Mouse (Mus musculus): Measurements from ENCODE around the gene Clpb. TPM values are rescaled to one million over a fixed set of nuclear protein-coding genes. Genes with fewer than 3 reads are reported as not detected.
A peak's percentile ranks its signal among the peaks of the same experiment; 100 is the strongest.

Clpb gene
- total RNA-seq, 2 experiments from 2014 or later: 71.6 to 81.0 TPM

DNA sequence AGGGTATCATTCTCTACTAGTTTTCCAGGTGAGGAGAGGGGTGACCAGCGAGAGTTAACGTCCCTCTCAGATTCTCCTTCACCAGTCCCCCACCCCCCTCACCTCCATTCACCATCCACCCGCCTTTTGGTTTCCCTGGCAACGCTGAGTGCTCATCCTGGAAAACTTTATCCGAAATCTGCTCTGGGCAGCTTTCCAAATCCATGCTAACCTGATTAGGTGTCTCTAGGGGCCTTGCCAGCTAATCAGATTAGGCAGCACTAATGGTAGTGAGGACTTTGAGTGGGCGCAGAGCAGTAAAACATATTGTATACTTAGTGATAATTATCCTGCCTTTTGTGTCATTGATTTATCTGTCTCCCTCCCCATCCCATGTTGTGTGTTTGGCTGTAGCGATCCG, 109.3 kb downstream of the Clpb start:
- intact Hi-C loops (cut with DNase I): no loop called here

DNA sequence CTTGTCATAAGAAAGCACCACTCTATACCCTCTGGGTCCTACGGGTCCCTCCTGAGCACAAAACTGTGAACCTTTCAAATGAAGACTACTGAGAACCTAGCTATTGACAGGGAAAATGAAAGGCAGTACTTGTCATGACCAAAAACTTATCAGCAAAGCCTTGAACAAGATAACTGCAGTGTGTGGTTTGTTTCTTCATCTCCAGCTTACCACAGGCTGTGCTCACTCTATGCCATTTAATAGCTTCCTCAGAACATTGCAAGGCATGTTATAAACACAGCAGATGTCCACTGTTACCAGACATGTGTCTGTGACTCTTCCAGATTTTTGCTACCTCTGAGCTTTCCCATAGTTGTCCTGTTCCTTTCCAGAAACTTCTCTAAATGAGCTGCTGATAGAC, 113.6 kb downstream of the Clpb start:
- intact Hi-C loops (cut with DNase I): no loop called here
- no peak for DNase-seq

More for the DNA sequence above, 109.3 kb downstream of the Clpb start:
- no peak for DNase-seq

DNA sequence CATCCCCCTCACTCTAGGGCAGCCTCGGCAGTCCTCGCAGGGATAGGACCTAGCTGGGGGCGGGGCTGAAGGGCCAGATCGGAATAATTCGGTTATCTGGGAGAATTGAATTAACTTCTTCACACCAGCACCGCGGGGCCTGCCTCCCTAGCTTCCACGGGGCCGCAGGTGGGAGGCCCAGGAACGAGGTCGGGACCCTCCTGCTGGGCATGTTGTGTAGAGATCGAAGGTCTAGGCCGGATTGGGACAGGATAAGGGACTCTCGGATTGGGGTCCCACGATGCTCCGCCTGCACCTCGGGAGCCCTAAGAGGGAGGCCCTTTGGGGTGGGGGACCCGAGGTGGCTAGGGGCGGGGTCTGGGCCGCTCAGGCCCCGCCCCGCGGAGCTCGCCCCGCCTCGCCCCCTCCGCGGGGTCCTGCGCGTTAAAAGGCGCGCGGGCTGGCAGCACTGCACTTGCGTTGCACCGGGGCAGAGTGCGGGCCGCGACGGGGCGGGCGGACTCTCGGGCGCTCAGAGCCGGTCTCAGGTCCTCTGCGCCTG, 154.5 kb downstream of the Clpb start, which contains the start of gene Phox2a:
Gene Phox2a (plus strand): TSS at position 453 of the 541 bp plus-strand sequence.
- intact Hi-C loops (cut with DNase I): no loop called here
- no peak for DNase-seq

DNA sequence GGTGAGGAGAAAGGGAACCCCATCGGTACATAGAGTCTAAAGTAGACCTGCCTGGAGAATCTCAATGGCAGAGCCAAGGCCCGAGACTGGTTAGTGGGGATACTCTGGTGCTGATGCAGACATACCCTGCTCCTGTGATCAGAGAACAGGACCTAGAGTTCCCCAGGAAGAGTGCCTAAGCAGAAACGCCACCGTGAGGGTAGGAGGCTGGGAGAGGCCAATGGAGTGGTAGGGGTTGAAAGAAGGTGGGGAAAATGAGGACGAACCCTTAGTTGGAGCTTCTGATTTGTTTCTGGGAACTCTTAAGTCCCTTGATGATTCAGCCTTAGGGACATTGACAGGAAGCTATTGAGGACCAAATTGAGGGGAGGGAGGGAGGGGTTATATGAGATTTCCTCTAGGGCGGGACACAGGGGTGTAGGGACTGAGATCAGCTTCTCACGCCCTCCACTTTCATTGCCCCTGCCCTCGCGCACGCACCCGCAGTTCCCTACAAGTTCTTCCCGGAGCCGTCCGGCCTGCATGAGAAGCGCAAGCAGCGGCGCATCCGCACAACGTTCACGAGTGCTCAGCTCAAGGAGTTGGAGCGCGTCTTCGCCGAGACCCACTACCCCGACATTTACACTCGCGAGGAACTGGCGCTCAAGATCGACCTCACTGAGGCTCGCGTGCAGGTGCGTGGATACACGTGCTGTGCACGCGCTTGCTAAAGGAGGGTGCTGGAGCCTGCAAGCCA, 157.0 kb downstream of the Clpb start:
- DNase-seq: no peak
- intact Hi-C loops (cut with DNase I): loop anchor here (5.0 kb wide), 1 partner anchor 138 kb away; no protein-coding TSS in a partner anchor

DNA sequence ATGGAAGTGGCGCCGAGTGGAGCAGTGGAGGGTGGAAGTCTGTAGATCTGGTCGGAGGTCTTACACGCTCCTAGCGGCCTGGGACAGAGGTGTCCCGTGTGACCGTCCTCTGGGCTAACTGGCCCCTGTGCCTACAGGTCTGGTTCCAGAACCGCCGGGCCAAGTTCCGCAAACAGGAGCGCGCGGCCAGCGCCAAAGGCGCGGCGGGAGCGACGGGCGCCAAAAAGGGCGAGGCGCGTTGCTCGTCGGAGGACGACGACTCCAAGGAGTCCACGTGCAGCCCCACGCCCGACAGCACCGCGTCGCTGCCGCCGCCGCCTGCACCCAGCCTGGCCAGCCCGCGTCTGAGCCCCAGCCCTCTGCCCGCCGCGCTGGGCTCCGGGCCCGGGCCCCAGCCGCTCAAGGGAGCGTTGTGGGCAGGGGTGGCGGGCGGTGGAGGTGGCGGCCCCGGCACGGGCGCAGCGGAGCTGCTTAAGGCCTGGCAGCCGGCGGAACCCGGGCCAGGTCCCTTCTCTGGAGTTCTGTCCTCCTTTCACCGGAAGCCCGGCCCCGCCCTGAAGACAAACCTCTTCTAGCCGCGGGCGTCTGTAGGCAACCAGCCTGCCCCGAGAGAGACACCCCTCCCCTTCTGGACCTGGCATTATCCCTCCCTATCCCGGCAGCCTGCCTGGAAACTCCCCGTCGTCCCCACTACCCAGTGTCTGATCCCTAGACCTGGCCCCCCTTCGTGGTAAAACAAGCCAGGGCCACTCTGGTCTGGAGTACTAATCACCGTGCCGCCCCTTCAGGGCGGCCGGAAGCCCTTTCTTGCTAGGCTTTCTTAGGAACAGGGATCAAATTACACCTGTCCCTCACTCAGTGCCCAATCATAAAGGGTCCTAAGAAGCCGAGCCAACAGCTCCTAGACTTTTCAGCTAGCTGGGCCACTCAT, 158.4 kb downstream of the Clpb start:
- peak; percentile 58 to 74 for DNase-seq
- intact Hi-C loops (cut with DNase I): loop anchor here (5.0 kb wide), 1 partner anchor 140 kb away; no protein-coding TSS in a partner anchor

DNA sequence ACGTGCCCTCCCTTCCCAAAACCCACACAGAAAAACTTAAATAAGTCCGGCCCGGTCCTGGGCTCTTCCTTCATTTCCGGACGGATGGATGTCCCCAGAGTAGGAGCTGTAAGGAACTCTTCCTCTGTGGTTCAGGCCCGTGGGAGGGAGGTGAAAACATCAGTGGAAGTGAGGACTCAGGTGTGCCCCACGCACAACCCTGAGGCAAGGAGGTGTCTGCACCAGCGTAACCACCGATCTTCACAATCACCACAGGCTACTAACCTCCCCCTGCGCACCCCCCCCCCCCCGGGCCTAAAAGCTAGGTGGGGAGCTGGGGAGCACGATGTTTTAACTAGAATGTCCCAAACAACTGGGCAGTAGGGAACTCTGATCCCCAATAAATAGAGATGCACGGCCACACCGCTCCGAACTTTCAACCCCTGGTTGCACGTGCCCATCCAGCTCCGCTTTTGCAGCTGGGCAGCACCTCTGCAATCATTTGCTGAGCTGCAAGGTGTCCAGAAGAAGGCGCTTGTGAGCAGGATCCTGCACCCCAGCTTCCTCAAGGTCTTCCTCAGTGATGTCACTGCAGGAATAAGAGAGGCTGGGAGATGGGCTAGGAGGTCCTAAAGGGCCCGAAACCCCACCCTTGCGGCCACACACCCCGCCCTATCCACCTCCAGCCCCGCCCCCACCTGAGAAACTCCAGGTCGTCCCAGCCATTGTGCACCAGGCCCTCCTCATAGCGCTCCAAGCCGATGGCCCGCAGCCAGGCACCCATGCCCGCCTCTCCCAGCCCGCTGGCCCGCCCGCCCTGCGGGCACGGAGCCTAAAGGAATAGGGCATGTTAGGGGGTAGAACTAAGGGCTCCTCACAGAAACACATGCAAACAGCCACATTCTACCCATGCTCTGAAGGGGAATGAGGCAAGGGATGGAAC, 159.7 kb downstream of the Clpb start:
- no peak for DNase-seq

DNA sequence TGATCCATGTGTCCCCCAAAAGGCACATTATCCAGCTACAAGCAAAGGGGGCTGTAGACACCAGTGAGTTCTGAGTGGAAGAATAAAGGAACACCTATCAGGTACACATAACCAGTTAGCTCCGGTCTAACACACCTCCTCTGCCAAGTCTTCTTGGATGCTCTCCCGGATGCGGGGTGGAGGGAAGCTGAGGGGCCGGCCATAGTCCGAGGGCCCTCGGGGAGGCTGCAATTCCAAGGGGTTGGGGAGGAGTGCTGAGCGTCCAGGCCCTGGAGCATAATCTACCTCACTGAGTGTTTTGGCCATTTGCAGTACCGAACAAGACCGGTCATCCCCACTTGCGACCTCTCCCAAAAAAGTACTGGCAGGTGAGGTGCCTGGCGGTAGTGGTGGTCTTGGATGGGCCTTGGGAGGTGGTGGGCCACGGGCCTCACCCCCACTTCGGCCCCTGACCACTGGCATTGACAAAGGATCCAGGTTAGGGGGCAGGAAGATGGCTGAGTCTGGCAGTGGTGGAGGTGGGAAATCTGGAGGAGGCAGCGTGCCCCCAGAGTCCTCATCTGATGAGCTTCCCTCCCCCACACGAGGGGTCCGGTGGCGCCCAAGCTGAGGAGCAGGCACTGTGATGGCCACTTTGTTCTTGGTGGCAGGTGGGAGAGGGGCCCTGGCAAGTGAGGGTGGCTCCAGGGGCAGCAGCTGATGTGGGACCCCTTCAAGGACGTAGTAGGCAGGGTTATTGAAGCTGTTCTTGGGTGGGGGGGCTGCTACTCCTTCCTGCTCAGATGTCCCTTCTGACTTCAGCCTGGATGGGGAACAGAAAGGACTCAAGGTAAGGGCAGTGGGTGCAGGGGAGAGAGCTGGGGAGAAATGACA, 160.6 kb downstream of the Clpb start:
- intact Hi-C loops (cut with DNase I): loop anchor here (1.0 to 5.0 kb wide), 2 partner anchors 11 to 142 kb away; no protein-coding TSS in a partner anchor
- DNase-seq: no peak

More for the DNA sequence above, 159.7 kb downstream of the Clpb start:
- intact Hi-C loops (cut with DNase I): loop anchor here (1.0 to 5.0 kb wide), 2 partner anchors 12 to 141 kb away; no protein-coding TSS in a partner anchor

DNA sequence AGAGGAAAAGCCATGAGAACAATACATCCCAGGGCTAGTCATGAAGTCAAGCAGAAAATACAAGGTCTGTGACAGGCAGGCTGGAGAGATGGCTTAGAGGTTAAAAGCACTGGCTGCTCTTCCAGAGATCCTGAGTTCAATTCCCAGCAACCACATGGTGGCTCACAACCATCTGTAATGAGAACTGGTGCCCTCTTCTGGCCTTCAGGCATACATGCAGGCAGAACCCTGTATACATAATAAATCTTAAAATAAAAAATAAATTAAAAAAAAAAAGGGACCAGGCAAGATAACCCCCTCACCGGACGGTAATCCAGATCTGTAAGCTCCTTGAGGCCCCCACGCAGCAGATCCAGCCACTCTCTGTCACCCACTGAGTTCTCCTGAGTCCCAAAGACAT, 166.9 kb downstream of the Clpb start:
- intact Hi-C loops (cut with DNase I): no loop called here

GRCm38 (mm10) chr7:101831437-101831836, 168.0 kb downstream of the Clpb start:
- no peak for DNase-seq
- intact Hi-C loops (cut with DNase I): no loop called here

More for the DNA sequence above, 166.9 kb downstream of the Clpb start:
- no peak for DNase-seq

DNA sequence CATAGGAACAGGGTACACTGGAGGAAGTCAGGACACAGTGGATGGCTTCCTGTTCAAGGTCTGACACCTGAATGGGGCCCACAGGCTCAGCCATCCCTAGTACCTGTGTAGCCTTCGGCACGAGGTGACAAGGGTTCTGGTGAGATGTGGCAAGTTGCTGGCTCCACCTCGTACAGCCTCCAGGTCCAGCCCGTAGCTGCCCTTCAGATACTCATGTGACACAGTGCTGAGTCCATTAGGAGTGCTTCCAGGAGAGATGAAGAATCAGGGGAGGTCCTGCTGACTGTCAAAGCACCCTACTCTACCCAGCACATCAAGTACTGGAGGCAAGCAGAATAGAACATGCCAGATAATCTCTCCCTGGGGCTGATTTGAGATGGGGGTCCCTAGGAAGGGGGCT, 168.9 kb downstream of the Clpb start:
- DNase-seq: no peak
- intact Hi-C loops (cut with DNase I): no loop called here

GRCm38 (mm10) chr7:101833352-101833751, 169.9 kb downstream of the Clpb start:
- intact Hi-C loops (cut with DNase I): no loop called here
- DNase-seq: no peak

GRCm38 (mm10) chr7:101833916-101834584, 170.6 kb downstream of the Clpb start:
- intact Hi-C loops (cut with DNase I): no loop called here
- DNase-seq: no peak

DNA sequence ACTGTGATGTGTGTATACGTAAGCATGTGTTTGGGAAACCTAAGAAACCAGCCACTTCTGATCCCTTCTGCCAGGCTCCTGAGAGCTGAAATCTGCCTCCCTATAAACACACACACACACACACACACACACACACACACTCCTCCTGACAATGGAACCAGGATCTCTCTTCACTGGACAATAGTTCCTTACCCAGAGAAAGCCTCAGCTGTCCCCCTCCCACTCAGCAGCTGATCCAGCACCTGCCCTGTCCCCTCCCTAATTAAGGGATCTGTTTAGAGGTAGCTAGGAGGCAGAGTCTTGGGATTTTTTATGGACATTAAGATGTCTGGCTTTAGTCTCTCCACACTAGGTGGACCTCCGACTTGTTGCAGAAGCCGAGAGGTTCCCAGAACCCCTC, 171.5 kb downstream of the Clpb start:
- no peak for DNase-seq
- intact Hi-C loops (cut with DNase I): loop anchor here (1.0 to 5.0 kb wide), 2 partner anchors 12 to 158 kb away; no protein-coding TSS in a partner anchor

GRCm38 (mm10) chr7:101835457-101836109, 172.2 kb downstream of the Clpb start:
- intact Hi-C loops (cut with DNase I): loop anchor here (1.0 to 5.0 kb wide), 2 partner anchors 12 to 158 kb away; no protein-coding TSS in a partner anchor
- DNase-seq: no peak

DNA sequence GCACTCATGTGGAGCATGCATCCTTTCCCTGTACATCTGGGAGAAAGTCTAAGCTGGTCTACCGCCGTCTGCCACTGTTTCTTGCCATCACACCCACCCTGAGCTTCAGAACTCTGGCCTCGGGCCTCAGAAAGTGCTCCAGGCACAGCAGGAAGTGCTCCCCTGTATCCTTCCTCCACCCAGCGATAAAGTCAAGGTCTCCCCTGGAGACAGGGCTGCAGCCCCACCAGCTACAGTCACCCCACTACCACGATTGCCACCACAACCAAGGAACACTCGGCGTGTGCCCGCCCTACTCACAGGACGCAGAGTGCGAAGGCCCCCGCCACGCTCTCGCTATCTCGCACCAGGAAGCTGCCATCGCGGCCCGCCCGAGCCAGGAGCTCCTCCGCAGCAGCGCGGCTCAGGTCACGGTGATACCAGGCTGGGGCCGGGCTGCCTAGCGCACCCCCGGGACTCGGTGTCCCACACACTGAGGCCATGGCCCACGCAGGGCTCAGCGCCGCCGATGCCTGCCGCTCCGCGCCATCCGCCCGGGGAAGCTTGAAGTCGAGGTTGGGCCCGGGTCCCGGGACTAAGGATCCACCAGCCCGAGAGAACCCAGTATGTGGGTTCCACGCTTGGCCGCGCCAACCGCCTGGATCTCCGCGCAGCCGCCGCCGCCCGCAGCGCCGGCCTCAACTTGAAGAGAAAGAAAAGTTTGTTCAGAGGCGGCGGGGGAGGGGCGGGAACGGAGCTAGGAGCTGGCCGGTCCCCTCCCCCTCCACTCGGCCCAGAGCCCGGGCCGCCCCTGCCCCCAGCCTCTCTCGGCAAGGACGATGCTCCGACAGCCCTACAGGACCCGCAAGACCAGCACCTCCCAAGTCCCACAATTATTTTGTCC, 173.1 kb downstream of the Clpb start:
- intact Hi-C loops (cut with DNase I): loop anchor here (5.0 kb wide), 1 partner anchor 159 kb away; no protein-coding TSS in a partner anchor
- peak; percentile 67 to 74 for DNase-seq

DNA sequence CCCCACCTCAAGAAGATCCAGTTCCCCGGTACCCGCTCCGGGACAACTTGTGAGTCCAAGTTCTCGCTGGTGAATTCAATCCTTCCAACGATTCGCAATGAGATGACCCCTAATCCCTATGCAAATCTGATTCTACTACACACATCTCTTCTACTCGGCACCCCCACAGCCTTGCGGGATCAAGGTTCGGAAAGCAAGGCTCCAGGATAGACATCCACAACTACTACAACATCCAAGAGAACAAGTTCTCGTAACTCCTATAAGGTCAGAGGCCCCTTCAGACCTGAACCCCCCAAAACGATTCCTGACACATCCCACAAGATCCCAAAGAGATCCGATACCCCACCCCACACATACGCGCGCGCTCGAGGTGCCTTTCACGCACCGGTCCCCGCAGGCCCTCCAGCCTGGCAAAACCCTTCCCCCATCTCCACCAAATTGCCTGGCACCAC, 173.7 kb downstream of the Clpb start:
- no peak for DNase-seq
- intact Hi-C loops (cut with DNase I): loop anchor here (5.0 kb wide), 1 partner anchor 160 kb away; no protein-coding TSS in a partner anchor
